Mouse (Mus musculus): ENCODE measurements around the gene Ppip5k2. TPM values are rescaled to one million over a fixed set of nuclear protein-coding genes. Genes with fewer than 3 reads are reported as not detected.

Gene Ppip5k2
- polyA plus RNA-seq (2012; ENCODE audit: low replicate concordance): 1.7 and 4.9 TPM in 2 replicates

DNA sequence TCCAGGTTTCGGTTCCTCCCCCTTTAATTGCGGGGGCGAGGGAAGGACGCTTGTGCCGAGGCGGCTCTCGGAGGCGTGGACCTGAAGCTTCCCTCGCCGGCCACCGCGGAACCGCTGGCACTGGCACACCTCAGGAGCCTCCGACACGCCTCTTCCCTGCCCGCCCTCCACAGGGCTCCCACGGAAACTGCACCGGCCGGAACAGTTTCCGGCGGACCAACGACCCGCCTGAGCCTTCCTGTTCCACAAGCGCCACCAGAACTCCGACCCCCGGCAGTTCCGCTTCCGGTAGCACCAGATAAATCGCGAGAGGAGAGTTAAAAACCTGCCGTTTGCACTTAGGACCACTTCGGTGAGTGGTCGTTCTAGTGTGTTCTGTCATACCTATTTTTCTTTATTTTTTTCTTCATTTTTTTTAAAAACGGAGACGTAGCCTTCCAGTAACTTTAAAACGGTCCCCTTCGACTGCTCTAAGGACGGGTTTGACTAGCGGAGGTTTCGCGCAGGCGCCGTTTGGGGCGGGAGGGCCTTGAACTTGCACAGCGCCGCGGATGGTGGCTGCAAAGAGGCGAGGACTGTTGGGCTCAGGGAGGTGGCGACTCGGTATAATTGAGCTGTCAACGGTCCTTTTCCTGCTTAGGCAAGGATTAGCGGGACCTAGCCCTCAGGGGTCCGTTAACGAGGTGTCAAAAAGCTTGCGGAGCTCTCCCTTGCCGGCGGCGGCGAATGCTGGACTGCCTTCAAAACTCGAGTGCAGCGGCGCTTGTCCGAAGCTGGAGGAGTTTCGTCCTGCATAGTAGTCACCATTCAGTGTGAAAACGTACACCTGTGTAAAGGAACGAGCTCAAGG lies at the start of gene Ppip5k2, which contains the start of gene Gin1:
TSS of gene Ppip5k2 (minus strand) at position 508 of the 850 bp plus-strand sequence.
TSS of gene Gin1 (plus strand) at position 269 of the 850 bp plus-strand sequence.

DNA sequence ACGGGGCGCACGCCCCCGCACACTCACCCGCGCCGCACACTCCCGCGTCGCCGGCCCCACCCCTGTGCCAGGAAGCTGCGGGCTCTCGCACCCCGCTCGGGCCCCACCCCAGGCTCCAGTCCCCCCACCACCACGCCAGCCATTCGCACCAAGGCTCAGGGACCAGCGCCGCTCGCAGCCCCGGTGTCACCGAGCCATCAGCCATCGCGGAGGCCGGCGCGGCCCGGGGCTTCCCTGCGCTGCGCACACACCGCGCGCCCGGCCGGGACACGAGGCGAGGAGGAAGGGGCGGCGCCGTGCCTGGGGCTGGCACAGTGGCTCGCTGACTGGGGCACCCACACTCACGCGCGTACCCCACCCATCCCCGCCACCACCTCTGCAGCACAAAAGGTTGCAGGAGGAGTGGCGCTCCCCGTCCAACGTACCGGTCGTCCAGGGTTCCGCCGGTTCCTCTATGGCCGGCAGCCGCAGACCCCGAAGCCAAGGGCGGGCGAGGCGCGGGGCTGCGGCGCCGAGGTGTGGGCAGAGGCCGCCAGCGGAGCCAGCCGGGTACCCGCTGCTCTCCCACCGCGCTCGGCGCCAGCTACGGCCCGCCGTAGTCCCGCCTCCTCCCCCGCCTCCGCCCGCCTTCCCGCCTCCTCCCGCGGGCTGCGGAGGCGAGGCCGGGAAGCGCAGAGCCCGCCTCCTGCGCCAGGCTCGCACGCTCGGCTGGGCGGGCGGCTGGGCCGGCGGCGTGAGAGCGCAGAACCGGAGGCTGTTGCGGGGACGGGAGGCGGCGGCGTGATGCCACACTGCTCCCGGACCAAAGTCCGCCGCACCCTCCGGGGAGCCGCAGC lies 108.6 kb downstream of the Ppip5k2 start, which contains the start of gene D1Ertd622e:
TSS of gene D1Ertd622e (minus strand) at position 669 of the 836 bp plus-strand sequence.

Other genes starting within 250 kb of the Ppip5k2 start
- gene D1Ertd622e, start 108.3 kb downstream of the Ppip5k2 start, polyA plus RNA-seq (2012; ENCODE audit: low replicate concordance): 5.6 and 33.0 TPM in 2 replicates
- 1.0 and 3.6 TPM in 2 replicates for gene Gin1, start 239 bp downstream of the Ppip5k2 start, polyA plus RNA-seq (2012; ENCODE audit: low replicate concordance)

All from leukemia stem cell, adult 10-12 weeks (primary cell).